Mouse (Mus musculus) cerebellum, adult 8-10 months (tissue): ENCODE results near the gene Myog.
"Not testable (repeated sequence)": the region's sequence is repeated elsewhere in the genome, so short reads cannot be mapped to it uniquely, and the experiment has no call there.

ENCODE experiments used
- DNase-seq: peaks from one replicate; pipeline ENCODE4 v3.0.0; 2022

Gene Myog

DNA sequence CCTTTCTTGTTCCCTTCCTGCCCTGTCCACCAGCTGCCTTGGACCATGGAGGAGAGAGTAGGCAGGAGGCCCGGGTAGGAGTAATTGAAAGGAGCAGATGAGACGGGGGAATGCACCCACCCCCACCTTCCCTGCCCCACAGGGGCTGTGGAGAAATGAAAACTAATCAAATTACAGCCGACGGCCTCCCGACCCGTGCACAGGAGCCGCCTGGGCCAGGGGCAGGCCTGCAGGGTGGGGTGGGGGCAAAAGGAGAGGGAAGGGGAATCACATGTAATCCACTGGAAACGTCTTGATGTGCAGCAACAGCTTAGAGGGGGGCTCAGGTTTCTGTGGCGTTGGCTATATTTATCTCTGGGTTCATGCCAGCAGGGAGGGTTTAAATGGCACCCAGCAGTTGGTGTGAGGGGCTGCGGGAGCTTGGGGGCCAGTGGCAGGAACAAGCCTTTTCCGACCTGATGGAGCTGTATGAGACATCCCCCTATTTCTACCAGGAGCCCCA, at the start of gene Myog:
Gene Myog, plus strand, starts transcription at position 392 of the 502 bp plus-strand sequence.
- DNase-seq, result no peak

- no peak for DNase-seq
Measured at GRCm38 (mm10) chr1:134240701-134241100, 49.1 kb upstream of the Myog start.

DNA sequence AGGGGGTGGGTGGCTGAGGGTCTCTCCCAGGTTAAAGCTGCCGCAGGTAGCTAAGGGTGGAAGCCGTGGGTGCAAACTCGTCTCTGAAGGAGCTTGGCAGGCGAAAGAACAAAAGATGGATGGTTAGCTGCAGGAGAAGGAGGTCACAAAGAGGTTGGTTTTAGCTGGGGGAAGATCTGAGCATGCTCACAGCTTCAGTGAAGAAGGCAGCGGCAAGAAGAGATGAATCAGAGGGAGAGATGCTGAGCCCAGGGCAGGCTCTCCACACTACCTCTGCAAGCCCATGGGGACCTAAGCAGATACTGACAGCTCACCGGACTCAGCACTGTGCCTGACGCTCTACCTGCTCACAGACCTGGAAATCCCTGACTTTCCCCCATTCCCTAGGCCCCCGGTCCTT, 48.5 kb upstream of the Myog start:
- no peak for DNase-seq

- DNase-seq, result no peak
Measured at GRCm38 (mm10) chr1:134242286-134242685, 47.5 kb upstream of the Myog start.

DNA sequence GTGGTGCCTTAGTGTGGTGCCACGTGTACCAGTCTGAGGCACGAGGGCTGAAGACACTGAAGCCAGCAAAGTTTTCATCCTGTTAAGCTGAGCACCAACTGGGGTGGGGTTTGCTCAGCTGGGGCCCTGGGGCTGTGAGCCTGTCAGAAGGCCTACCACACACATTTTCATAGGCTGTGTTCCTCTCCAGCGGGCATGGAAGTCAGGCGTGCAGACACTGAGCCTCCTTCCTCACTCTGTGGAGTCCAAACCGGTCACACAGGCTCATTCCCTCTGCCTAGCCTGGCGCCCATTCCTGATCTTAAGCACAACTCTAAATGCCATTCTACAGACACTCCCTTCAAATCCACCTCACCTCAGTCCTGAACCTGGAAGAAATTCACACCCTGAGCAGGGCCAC, 46.3 kb upstream of the Myog start:
- no peak for DNase-seq

DNA sequence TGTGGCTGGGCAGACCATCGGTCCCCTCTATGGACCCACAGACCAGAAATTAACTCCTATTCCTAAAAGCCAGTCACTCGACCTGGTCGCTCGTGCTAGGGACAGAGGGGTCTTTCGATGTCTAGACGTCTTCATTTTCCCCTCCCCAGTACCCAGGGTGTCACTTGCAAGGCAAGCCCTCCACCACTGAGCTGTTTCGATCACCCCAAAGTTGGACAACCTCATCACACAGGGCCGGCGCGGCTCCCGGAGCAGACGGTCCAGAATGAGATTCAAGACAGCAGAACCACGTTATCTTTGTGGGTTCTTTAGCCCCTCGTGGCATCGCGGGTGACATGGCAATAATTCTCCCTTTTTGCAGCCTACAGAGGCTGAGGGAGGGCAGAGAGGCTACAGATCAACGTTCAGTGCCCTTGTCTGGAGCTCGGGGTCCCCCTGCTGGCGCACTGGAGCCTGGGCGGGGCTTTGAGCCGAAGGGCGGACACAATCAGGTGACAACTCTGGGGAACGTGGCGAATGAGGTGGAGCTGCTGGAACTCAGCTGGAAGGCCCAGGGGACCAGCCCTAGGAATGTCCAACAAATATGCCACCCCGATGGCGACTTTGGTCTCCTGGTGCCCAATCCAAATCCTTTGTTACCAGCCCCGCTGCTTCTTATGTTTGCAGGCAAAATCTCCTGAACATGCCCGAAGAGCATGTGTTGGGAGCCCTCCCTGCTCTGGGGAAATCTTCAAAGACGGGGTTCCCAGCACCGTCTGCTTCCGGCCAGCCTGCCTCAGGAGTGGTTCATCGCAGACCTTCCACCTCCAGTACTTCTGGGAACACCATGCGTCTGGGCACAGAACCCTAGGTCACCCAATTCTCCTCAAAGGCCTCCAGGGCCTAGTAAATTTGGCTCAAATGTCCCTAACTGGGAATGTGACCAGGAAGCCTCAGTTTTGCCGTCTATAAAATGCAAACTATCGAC, 45.6 kb upstream of the Myog start:
- peak; percentile 95 for DNase-seq

DNA sequence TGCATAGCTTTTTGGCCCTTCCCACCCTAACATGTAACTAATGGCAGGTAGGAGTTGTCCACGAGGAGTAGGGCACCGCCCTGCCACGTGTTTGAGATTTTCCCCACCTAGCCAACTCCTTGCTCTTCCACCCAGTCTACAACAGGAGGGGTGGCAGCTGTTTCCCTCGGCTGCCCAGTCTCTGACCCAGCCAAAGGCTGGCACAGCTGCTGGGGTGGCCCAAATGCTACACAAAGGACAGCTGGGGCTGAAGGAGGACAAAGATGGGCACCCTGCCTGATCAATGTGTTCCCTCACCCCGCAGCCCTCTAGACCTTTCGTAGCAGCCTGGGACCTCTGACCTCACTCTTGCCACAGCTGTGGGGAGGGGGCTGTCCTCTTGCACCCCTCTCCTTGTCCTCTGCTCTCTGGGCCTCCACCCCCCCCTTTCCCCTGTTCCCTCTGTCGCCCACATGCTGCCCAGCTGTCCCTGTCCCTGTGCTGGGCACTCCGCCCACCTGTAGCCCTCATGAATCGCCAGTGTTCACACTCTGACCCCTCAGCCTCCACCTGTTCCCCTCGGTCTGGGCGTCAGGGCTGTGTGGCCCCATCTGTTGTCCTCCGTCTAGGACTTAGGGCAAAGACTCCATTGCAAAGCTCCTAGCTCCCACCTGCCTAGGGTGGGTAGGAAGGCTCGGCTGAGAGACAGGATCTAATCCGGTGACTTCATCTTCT, 44.6 kb upstream of the Myog start:
- no peak for DNase-seq

DNA sequence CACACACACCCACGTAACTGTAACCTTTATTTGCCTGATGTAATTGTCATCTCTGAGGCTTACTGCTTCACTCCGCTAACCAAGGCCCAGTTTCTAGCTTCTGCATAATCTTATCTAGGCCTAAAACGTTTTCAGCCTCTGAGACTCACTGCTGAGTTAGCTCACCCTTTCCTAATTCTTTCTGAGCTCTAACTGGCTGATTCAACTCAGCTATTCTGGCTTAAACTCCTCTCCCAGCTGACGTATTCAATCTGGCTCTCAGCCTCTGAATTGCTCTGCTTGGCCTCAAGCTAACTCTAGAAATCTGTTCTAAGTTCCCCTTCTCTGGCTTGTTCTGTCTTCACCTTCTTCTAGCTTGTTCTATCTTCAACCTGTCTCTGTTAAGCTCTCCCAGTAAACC, 43.2 kb upstream of the Myog start:
- no peak for DNase-seq

DNA sequence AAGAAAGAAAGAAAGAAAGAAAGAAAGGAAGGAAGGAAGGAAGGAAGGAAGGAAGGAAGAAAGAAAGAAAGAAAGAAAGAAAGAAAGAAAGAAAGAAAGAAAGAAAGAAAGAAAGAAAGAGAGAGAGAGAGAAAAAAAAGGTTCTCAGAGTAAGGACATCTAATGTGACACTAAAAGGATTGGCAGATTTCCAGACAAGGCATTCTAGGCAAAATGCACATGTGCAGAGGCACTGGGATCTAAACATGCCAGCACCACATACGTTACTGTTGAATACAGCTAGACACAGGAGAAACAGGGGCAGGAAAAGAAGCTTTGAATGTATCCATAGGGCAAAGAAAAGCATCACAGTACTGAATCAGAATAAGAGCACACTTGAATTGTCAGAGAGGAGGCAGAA, 40.1 kb upstream of the Myog start:
- not testable (repeated sequence) for DNase-seq

GRCm38 (mm10) chr1:134264341-134264740, 25.4 kb upstream of the Myog start:
- no peak for DNase-seq

DNA sequence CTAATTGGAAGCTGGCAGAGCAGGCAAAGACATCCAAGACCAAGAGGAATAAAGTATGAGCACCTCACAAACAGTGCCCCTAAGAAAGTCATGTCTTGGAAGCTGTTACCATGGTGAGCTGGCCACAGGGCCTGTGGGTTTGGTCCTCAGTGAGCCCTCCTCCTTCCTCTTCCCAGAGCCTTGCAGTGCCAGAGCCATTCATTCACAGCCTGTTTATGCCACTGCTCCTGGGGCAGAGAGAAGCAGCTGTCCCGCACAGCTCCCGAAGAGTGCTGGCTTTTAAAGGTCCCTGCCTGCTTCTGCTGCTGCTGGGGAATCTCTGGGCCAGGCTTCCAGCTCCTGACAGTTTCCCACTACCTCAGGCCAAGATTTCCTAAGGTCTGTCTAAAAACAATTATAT, 24.0 kb upstream of the Myog start:
- no peak for DNase-seq

GRCm38 (mm10) chr1:134270026-134270425, 19.8 kb upstream of the Myog start:
- DNase-seq, result no peak

GRCm38 (mm10) chr1:134272754-134273250, 17.0 kb upstream of the Myog start:
- DNase-seq, result no peak

DNA sequence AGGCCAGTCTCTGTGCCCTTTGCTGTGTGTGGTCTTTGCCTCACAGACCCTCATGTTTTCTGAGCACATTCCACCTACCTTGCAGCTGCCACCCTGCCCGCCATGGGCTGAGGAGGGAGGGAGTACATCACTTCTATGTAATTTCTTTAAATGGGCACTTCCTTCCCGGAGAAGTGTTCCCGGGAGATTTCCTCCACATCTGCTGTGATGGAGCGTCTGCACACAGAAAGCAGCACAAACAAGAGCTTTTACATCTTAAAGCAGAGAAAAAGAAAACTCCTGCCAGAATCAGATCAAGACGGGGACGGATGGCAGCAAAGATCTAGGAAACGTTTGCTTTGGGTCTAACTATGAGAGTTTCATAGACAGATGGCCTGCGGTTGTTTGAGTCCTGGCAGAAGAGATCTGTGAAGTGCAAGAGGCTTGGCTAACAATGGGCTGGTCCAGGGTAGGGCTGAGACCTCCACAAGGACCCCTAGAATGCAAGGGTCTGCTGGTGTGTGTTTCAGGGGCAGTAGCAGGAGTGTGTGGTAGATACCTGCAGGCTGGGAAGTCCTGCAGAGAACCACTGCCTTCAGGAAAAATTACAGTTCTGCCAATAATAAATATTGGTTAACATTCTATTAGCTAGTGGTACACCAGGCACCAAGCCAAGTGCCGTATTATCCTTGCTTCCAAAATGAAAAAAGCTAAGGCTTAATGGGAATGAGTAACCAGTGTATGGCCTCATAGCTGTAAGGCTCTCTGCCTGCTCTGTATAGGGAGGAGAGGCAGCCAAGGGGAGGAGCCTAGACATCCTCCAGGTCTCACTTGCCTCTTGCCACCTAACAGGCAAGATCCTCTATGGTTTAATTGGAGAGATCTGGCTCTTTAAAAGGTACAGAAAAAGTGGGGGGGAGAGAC, 16.0 kb upstream of the Myog start:
- peak; percentile 73 for DNase-seq

GRCm38 (mm10) chr1:134274483-134274920, 15.3 kb upstream of the Myog start:
- peak; percentile 90 for DNase-seq

DNA sequence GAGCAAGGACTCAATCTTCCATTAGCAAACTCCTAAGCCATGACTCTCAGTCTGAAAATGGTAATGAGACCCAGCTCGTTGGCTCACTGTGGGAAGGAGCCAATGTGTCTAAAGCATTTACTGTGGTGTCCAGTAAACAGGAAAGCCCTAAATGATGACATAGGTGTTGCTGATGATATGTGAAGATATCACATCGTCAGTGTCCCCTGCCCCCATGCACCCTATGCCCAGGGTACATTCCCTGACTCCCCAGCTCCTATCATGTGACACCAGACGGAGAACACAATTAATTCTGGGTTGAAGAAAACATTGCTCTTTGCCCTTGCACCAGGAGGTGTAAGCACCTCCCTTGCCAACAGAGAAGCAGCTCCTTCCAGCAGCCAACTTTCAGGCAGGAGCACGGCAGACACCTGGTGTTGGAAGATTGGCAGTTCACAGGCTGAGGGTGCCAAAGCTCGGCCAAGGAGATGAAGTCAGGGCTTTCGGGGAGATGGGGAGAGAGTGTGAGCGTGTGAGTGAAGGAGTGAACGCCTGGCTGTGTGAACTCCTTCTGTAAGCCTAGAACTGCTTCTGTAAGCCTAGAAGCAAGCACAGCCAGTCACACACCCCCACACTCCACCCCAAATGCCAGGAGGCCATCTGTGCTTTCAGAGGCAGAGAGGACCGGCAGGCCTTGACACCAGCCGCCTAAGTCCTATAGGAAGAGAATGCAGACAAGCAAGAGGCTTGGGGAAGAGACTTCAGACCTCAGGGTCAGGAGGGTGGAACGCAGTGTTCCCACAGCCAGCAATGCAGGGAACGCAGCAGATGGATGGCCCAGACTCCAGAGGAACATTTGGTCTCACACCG, 13.9 kb upstream of the Myog start:
- DNase-seq, result peak; percentile 84

DNA sequence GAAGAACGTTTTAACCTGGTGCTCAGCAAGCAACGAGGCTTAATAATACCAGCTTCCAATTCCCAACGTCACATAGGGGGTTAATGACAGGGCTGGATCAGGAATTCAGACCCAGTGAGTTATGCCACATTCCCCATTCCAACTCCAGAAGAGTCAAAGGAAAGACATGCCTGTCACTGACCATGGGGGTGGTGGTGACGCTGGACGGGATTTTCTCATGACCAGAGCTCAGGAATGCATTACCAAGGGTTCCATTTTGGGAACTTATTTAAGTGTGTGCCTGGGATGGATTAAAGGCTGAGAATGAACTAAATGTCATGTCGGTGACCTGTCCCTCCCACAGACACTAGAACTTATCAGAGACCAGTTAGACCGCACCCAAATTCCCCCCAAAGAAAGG, 13.0 kb upstream of the Myog start:
- DNase-seq, result no peak

- no peak for DNase-seq
Measured at GRCm38 (mm10) chr1:134280174-134280573, 9.6 kb upstream of the Myog start.

DNA sequence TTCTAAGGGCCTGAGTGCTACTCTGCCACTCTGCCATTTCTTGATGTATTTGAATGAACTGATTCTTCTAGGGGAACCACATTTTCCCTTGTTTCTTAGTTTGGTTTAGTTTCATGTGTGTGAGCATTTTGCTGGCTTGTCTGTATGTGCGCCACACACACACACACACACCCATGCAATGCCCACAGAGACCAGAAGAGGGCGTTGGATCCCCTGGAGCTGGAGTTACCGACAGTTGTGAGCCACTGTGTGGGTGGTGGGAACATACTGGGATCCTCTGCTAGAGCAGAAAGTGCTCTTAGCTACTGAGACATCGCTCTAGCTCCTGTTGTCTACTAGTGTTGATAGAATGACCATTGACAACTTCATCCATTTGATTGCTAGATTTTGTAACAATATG, 8.2 kb upstream of the Myog start:
- no peak for DNase-seq

DNA sequence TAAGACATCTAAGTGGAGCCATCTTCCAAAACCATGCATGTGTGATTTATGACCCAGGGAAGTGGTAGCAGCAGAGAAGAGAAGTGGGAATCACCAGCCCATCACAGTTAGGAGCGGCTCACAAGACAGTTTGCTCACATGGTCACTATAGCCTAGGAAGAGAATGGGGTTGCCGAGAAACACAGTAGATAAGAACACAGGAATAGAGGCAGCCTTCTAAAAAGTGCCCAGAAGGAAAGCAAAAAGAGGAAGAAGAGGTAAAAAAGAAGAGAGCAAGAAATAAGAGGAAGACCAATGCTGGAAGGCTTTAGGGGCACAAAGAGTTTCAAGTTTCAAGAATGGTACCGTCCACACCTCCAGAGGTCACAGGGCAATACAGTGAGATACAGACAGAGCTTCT, 7.4 kb upstream of the Myog start:
- DNase-seq, result no peak

- DNase-seq, result no peak
Measured at GRCm38 (mm10) chr1:134283108-134283507, 6.7 kb upstream of the Myog start.
